Mouse (Mus musculus): ENCODE data around the gene Elf3. TPM values are rescaled to one million over a fixed set of nuclear protein-coding genes. Genes with fewer than 3 reads are reported as not detected.

Elf3 gene
- polyA plus RNA-seq (2015; fragmentation: Nextera tagmentation; extraction: Ambion mirVana): 0.16 and 0.34 TPM in 2 replicates

GRCm38 (mm10) chr1:135258380-135259127 is at the start of gene Elf3:
Elf3 (minus strand) TSS chr1:135258568.
- Histone ChIP-seq H3K27me3 (no peaks in the 10 kb centered on the region), H3K4me1 (replicated peaks) (peaks cover 10% of the 10 kb centered on the region), H3K27ac (peak within 1 kb of the TSS; percentile 15; the same call in 1 of the 2 replicates), H3K4me2 (replicated peaks) (peak within 1 kb of the TSS; percentile 50), H3K9ac (replicated peaks) (no peak within 1 kb of the TSS), H3K36me3 (peaks cover 23% of the 10 kb centered on the region), H3K4me3 (replicated peaks) (peak within 1 kb of the TSS; percentile 16), H3K9me3 (no peaks in the 10 kb centered on the region)
- peak; percentile 69 for ATAC-seq
- WGBS: 6% methylated on average over 19 of the region's 19 CpGs

GRCm38 (mm10) chr1:135290908-135291307 is 32.5 kb upstream of the Elf3 start:
- Histone ChIP-seq H3K27ac (no peak overlapping the region), H3K4me1 (replicated peaks) (no peaks in the 10 kb centered on the region), H3K4me2 (replicated peaks) (no peak overlapping the region), H3K9ac (replicated peaks) (no peak overlapping the region), H3K9me3 (no peaks in the 10 kb centered on the region), H3K36me3 (peaks cover 19% of the 10 kb centered on the region), H3K27me3 (no peaks in the 10 kb centered on the region), H3K4me3 (replicated peaks) (no peak overlapping the region)
- ATAC-seq: no peak
- WGBS: 83% methylated on average over 5 of the region's 5 CpGs

- Histone ChIP-seq H3K36me3 (no peaks in the 10 kb centered on the region), H3K9ac (replicated peaks) (no peak overlapping the region), H3K4me2 (replicated peaks) (no peak overlapping the region), H3K4me3 (replicated peaks) (no peak overlapping the region), H3K27ac (no peak overlapping the region), H3K9me3 (no peaks in the 10 kb centered on the region), H3K27me3 (no peaks in the 10 kb centered on the region), H3K4me1 (replicated peaks) (peaks cover 21% of the 10 kb centered on the region)
- ATAC-seq: no peak
- WGBS: 93% methylated on average over 2 of the region's 2 CpGs
Observed at GRCm38 (mm10) chr1:135286311-135286710, 27.9 kb upstream of the Elf3 start.

GRCm38 (mm10) chr1:135283826-135284291 is 25.5 kb upstream of the Elf3 start, which contains the start of gene Rnpep:
Rnpep (minus strand) TSS chr1:135284084.
- Histone ChIP-seq H3K4me3 (replicated peaks) (peak within 1 kb of the TSS; percentile 78), H3K27me3 (no peaks in the 10 kb centered on the region), H3K27ac (peak within 1 kb of the TSS; percentile 92), H3K4me2 (replicated peaks) (peak within 1 kb of the TSS; percentile 82), H3K9ac (replicated peaks) (peak within 1 kb of the TSS; percentile 96), H3K36me3 (no peaks in the 10 kb centered on the region), H3K4me1 (replicated peaks) (peaks cover 27% of the 10 kb centered on the region), H3K9me3 (no peaks in the 10 kb centered on the region)
- peak; percentile 94 for ATAC-seq
- under 1% methylated on average over 39 of the region's 39 CpGs for WGBS

- Histone ChIP-seq H3K27ac (peak overlapping the region; percentile 92), H3K4me1 (replicated peaks) (peaks cover 27% of the 10 kb centered on the region), H3K9me3 (no peaks in the 10 kb centered on the region), H3K4me3 (replicated peaks) (peak overlapping the region; percentile 78), H3K4me2 (replicated peaks) (peak overlapping the region; percentile 82), H3K36me3 (peaks cover 4% of the 10 kb centered on the region; the same call in 1 of the 2 replicates), H3K9ac (replicated peaks) (peak overlapping the region; percentile 96), H3K27me3 (no peaks in the 10 kb centered on the region)
- ATAC-seq: peak; percentile 82
- under 1% methylated on average over 48 of the region's 48 CpGs for WGBS
Observed at GRCm38 (mm10) chr1:135283287-135283825, 25.0 kb upstream of the Elf3 start.

- H3K36me3 ChIP-seq: peaks cover 10% of the 10 kb centered on the region
Observed at GRCm38 (mm10) chr1:135282536-135283286, 24.3 kb upstream of the Elf3 start.

GRCm38 (mm10) chr1:135281841-135282240 is 23.5 kb upstream of the Elf3 start:
- no peak for ATAC-seq
- H3K9ac ChIP-seq (replicated peaks): no peak overlapping the region
- H3K36me3 ChIP-seq: peaks cover 19% of the 10 kb centered on the region
- H3K4me1 ChIP-seq (replicated peaks): peaks cover 27% of the 10 kb centered on the region
- H3K27me3 ChIP-seq: no peaks in the 10 kb centered on the region
- 96% methylated on average over 17 of the region's 17 CpGs for WGBS
- H3K4me3 ChIP-seq (replicated peaks): no peak overlapping the region
- H3K27ac ChIP-seq: no peak overlapping the region
- H3K4me2 ChIP-seq (replicated peaks): no peak overlapping the region
- no peaks in the 10 kb centered on the region for H3K9me3 ChIP-seq

More at GRCm38 (mm10) chr1:135282536-135283286, 24.3 kb upstream of the Elf3 start:
- peak overlapping the region; percentile 78 for H3K4me3 ChIP-seq (replicated peaks)
- peaks cover 27% of the 10 kb centered on the region for H3K4me1 ChIP-seq (replicated peaks)
- H3K9ac ChIP-seq (replicated peaks): peak overlapping the region; percentile 96
- H3K27me3 ChIP-seq: no peaks in the 10 kb centered on the region
- H3K9me3 ChIP-seq: no peaks in the 10 kb centered on the region
- H3K4me2 ChIP-seq (replicated peaks): peak overlapping the region; percentile 82
- 40% methylated on average over 13 of the region's 13 CpGs for WGBS
- peak overlapping the region; percentile 92 for H3K27ac ChIP-seq
- ATAC-seq: no peak

GRCm38 (mm10) chr1:135280646-135281045 is 22.3 kb upstream of the Elf3 start:
- 72% methylated on average over 9 of the region's 9 CpGs for WGBS
- H3K9me3 ChIP-seq: no peaks in the 10 kb centered on the region

GRCm38 (mm10) chr1:135271371-135271770 is 13.0 kb upstream of the Elf3 start:
- H3K4me2 ChIP-seq (replicated peaks): no peak overlapping the region
- no peaks in the 10 kb centered on the region for H3K9me3 ChIP-seq
- WGBS: 91% methylated on average over 9 of the region's 9 CpGs
- no peak for ATAC-seq
- no peaks in the 10 kb centered on the region for H3K4me1 ChIP-seq (replicated peaks)
- no peak overlapping the region for H3K27ac ChIP-seq
- H3K27me3 ChIP-seq: no peaks in the 10 kb centered on the region
- H3K9ac ChIP-seq (replicated peaks): no peak overlapping the region
- H3K36me3 ChIP-seq: peaks cover 74% of the 10 kb centered on the region
- H3K4me3 ChIP-seq (replicated peaks): no peak overlapping the region

More at GRCm38 (mm10) chr1:135280646-135281045, 22.3 kb upstream of the Elf3 start:
- peaks cover 30% of the 10 kb centered on the region for H3K36me3 ChIP-seq
- H3K27ac ChIP-seq: no peak overlapping the region
- no peak for ATAC-seq
- no peaks in the 10 kb centered on the region for H3K27me3 ChIP-seq
- no peak overlapping the region for H3K4me2 ChIP-seq (replicated peaks)
- H3K4me1 ChIP-seq (replicated peaks): peaks cover 27% of the 10 kb centered on the region
- H3K9ac ChIP-seq (replicated peaks): no peak overlapping the region
- H3K4me3 ChIP-seq (replicated peaks): no peak overlapping the region

- no peak overlapping the region for H3K9ac ChIP-seq (replicated peaks)
- ATAC-seq: no peak
- no peak overlapping the region for H3K4me2 ChIP-seq (replicated peaks)
- no peaks in the 10 kb centered on the region for H3K9me3 ChIP-seq
- H3K27me3 ChIP-seq: no peaks in the 10 kb centered on the region
- 91% methylated on average over 10 of the region's 10 CpGs for WGBS
- H3K27ac ChIP-seq: no peak overlapping the region
- peaks cover 93% of the 10 kb centered on the region for H3K36me3 ChIP-seq
- no peaks in the 10 kb centered on the region for H3K4me1 ChIP-seq (replicated peaks)
- no peak overlapping the region for H3K4me3 ChIP-seq (replicated peaks)
Observed at GRCm38 (mm10) chr1:135267663-135268446, 9.5 kb upstream of the Elf3 start.

GRCm38 (mm10) chr1:135265834-135266233 is 7.5 kb upstream of the Elf3 start:
- no peak overlapping the region for H3K27ac ChIP-seq
- WGBS: 85% methylated on average over 5 of the region's 5 CpGs
- no peak for ATAC-seq
- no peaks in the 10 kb centered on the region for H3K27me3 ChIP-seq
- H3K9me3 ChIP-seq: no peaks in the 10 kb centered on the region
- H3K36me3 ChIP-seq: peaks cover 90% of the 10 kb centered on the region
- H3K4me2 ChIP-seq (replicated peaks): no peak overlapping the region
- no peak overlapping the region for H3K9ac ChIP-seq (replicated peaks)
- no peaks in the 10 kb centered on the region for H3K4me1 ChIP-seq (replicated peaks)
- no peak overlapping the region for H3K4me3 ChIP-seq (replicated peaks)
